Mouse (Mus musculus) midbrain, embryonic 13.5 days (tissue): ENCODE results near the gene AC140267.1. TPM values are rescaled to one million over a fixed set of nuclear protein-coding genes. Genes with fewer than 3 reads are reported as not detected.

Experiments used
- ATAC-seq: fragments of 200-750 bp; cut with Nextera tagmentation; 2 replicates; pipeline ENCODE4 v1.8.0; 2017; ENCODE audit warnings: mild to moderate bottlenecking, moderate TSS enrichment, moderate library complexity
- H3K27ac ChIP-seq: fragments of 300-500 bp; sonication (generic); 2 replicates; pipeline ENCODE4 v1.5.1; 2015; ENCODE audit warnings: inconsistent platforms, mild to moderate bottlenecking, moderate library complexity
- H3K27me3 ChIP-seq: fragments of 300-500 bp; sonication (generic); 2 replicates; pipeline ENCODE4 v1.6.1; 2015; ENCODE audit warnings: mild to moderate bottlenecking, inconsistent platforms
- H3K36me3 ChIP-seq: fragments of 300-500 bp; sonication (generic); 2 replicates; pipeline ENCODE4 v1.6.1; 2015; ENCODE audit warnings: mild to moderate bottlenecking, inconsistent platforms
- H3K4me1 ChIP-seq: fragments of 300-500 bp; sonication (generic); replicated peaks from 2 replicates; pipeline ENCODE4 v1.6.1; 2015; ENCODE audit warnings: inconsistent platforms
- H3K4me2 ChIP-seq: fragments of 300-500 bp; sonication (generic); replicated peaks from 2 replicates; pipeline ENCODE4 v1.6.1; 2015; ENCODE audit warnings: moderate library complexity, mild to moderate bottlenecking, inconsistent platforms
- H3K4me3 ChIP-seq: fragments of 300-500 bp; sonication (generic); replicated peaks from 2 replicates; pipeline ENCODE4 v1.5.1; 2015; ENCODE audit warnings: mild to moderate bottlenecking, inconsistent platforms
- H3K9ac ChIP-seq: fragments of 300-500 bp; sonication (generic); replicated peaks from 2 replicates; pipeline ENCODE4 v1.6.1; 2015; ENCODE audit warnings: mild to moderate bottlenecking, inconsistent platforms
- H3K9me3 ChIP-seq: fragments of 300-500 bp; sonication (generic); 2 replicates; pipeline ENCODE4 v1.6.1; 2016; ENCODE audit warnings: mild to moderate bottlenecking, inconsistent platforms
- WGBS: fragments of 180-500 bp; shearing (Covaris S2); methylation state at CpG from one replicate; pipeline ENCODE4 v1.1.7; 2015; 5-methylcytosine and 5-hydroxymethylcytosine counted together
- polyA plus RNA-seq: library from polyadenylated mRNA; unstranded; fragments of >200 nt; fragmentation: Nextera tagmentation; extraction: Ambion mirVana; gene quantifications from 2 replicates; pipeline ENCODE4 v1.2.1, GENCODE M21; 2015

AC140267.1 gene
- polyA plus RNA-seq, 1 experiment from 2014 or later = not detected

DNA sequence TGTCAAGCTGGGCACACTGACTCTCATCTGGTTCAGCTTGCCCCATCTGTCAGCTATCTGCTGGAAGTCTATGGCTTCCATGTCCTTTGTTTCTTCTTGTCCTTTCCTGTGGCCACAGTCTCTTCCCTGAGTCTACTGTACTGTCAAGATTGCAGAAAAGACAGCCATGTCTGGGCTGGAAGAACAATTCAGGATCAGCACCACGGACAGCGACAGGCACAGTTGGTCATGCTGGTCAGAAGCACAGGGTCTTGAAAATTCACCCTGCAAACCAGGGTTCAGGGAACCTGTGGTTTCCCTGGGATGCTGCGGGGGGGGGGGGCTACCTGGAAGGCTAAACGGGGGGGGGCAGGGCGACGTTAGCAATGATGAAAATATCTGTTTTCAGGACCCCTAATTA is 42.0 kb downstream of the AC140267.1 start:
- peaks cover 6% of the 10 kb centered on the region; the same call in 1 of the 2 replicates for H3K4me1 ChIP-seq
- no peaks in the 10 kb centered on the region for H3K9me3 ChIP-seq
- 5% methylated on average over 5 of the region's 6 CpGs for WGBS
- no peak overlapping the region for H3K4me3 ChIP-seq
- no peak overlapping the region for H3K9ac ChIP-seq
- no peaks in the 10 kb centered on the region for H3K36me3 ChIP-seq
- H3K4me2 ChIP-seq = no peak overlapping the region
- H3K27me3 ChIP-seq = peaks cover 48% of the 10 kb centered on the region
- H3K27ac ChIP-seq = no peak overlapping the region
- ATAC-seq = no peak

DNA sequence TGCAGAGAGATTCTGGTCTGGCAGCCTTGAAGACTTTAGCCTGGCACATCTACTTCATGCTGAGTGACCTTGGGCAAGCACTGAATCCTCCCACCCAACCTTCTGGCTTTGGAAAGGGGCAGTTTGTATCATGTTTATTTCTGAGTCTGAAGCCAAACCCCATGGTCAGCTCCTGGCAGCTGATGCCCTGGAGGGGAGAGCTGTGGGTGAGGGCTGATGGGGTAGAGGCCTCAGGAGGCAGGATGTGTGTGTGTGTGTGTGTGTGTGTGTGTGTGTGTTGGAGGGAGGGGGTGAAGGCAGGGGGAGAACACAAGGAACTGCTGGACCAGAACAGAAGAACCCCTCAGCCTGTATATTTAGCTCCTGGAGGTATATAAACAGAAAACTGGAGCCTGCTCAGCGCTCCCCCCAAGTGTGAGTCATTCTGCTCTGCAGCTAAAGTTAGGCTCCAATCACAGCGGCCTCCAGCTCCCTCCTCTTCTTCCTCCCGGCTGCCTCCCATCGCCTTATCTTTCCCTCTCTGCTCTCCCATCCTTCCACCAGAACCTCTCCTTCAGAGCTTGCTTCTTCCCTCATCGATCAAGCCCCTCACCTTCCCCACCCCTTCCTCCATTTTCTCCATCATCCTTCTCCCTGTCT is 42.6 kb downstream of the AC140267.1 start:
- no peak for ATAC-seq
- WGBS = 70% methylated on average over 5 of the region's 5 CpGs
- no peak overlapping the region; the same call in 1 of the 2 replicates for H3K9ac ChIP-seq

DNA sequence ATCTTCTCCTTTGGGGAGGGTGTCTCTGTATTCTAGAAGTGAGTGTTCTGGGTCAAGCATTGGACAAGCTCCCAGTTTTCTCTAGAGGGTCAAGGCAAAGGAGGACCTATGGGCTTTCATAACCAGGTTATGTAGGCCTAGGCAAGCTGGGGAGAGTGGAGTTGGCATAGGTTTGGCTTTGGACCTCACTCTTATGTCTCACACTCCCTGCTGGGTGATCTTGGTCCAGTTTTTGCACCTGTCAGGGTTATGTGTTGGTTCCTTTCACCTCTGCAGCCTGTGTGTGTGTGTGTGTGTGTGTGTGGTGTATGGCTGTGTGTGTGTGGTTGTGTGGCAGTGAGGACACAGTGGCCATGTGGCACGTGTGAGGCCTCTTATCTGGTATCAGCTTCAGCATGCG is 43.4 kb downstream of the AC140267.1 start:
- Histone ChIP-seq H3K27me3 (peaks cover 41% of the 10 kb centered on the region), H3K9ac (no peak overlapping the region), H3K36me3 (no peaks in the 10 kb centered on the region), H3K4me3 (no peak overlapping the region), H3K27ac (no peak overlapping the region), H3K4me1 (peaks cover 9% of the 10 kb centered on the region; the same call in 1 of the 2 replicates), H3K4me2 (no peak overlapping the region), H3K9me3 (no peaks in the 10 kb centered on the region)
- no peak for ATAC-seq
- WGBS = 100% methylated on average over 2 of the region's 2 CpGs

More for the DNA sequence above, 42.6 kb downstream of the AC140267.1 start:
- H3K36me3 ChIP-seq = no peaks in the 10 kb centered on the region
- H3K4me1 ChIP-seq = peaks cover 6% of the 10 kb centered on the region; the same call in 1 of the 2 replicates
- H3K27me3 ChIP-seq = peaks cover 45% of the 10 kb centered on the region
- H3K4me2 ChIP-seq = no peak overlapping the region
- H3K9me3 ChIP-seq = no peaks in the 10 kb centered on the region
- no peak overlapping the region for H3K4me3 ChIP-seq
- H3K27ac ChIP-seq = no peak overlapping the region

DNA sequence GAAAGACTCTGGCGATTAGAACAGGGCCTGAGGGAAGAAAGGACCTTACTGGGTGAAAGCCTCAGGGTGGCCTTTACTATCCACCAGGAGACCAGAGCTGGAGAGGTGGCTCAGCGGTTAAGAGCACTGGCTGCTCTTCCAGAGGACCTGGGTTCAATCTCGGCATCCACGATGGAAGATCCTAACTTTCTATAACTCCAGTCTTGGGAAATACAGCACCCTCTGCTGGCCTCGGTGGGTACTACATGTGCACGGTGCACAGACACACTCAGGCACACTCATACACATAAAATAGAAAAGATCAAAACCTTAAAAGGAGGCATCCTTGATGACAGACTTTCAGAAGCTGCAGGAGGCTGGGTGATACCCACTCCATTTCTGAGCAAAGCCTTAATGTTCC is 45.0 kb downstream of the AC140267.1 start:
- H3K9ac ChIP-seq = no peak overlapping the region
- ATAC-seq = peak; percentile 18; the same call in 1 of the 2 replicates
- H3K4me2 ChIP-seq = no peak overlapping the region
- no peak overlapping the region for H3K27ac ChIP-seq
- H3K4me3 ChIP-seq = no peak overlapping the region
- peaks cover 9% of the 10 kb centered on the region; the same call in 1 of the 2 replicates for H3K4me1 ChIP-seq
- no peaks in the 10 kb centered on the region for H3K36me3 ChIP-seq
- H3K27me3 ChIP-seq = peaks cover 45% of the 10 kb centered on the region
- whole genome bisulfite sequencing = 17% methylated on average over 6 of the region's 6 CpGs
- H3K9me3 ChIP-seq = no peaks in the 10 kb centered on the region

Other genes with a start within 250 kb of the AC140267.1 start
- gene Pdgfb, start 220.9 kb upstream of the AC140267.1 start, polyA plus RNA-seq = 2.1 and 2.3 TPM in 2 replicates
- gene Syngr1, start 144.5 kb upstream of the AC140267.1 start, polyA plus RNA-seq = 20.6 and 26.2 TPM in 2 replicates
- gene Rpl3, start 144.0 kb upstream of the AC140267.1 start, polyA plus RNA-seq = 608 and 612 TPM in 2 replicates
- 41.1 and 43.0 TPM in 2 replicates for gene Tab1, start 102.7 kb upstream of the AC140267.1 start, polyA plus RNA-seq
- gene Mgat3, start 62.1 kb upstream of the AC140267.1 start, polyA plus RNA-seq = 11.4 and 12.3 TPM in 2 replicates
- gene Mief1, start 1.8 kb upstream of the AC140267.1 start, polyA plus RNA-seq = 42.2 and 43.8 TPM in 2 replicates
- 133 and 134 TPM in 2 replicates for gene Atf4, start 19.3 kb downstream of the AC140267.1 start, polyA plus RNA-seq
- 72.9 and 77.8 TPM in 2 replicates for gene Rps19bp1, start 28.5 kb downstream of the AC140267.1 start, polyA plus RNA-seq
- gene Cacna1i, start 51.4 kb downstream of the AC140267.1 start, polyA plus RNA-seq = 0.32 and 0.50 TPM in 2 replicates